Mouse (Mus musculus) ES-Bruce4 (cell line): ENCODE measurements around the gene Fbln2.

Experiments used
- CTCF ChIP-seq: IDR thresholded peaks from one replicate; pipeline ENCODE4 v1.8.1; 2011; ENCODE audit warnings: low read depth, low read length
- EP300 ChIP-seq: IDR thresholded peaks from 2 replicates; pipeline ENCODE4 v1.6.1; 2011; ENCODE audit warnings: low read depth, low read length; ENCODE audit not compliant: insufficient read depth
- POLR2A ChIP-seq: IDR thresholded peaks from one replicate; pipeline ENCODE4 v1.8.1; 2011; ENCODE audit warnings: low read length; ENCODE audit not compliant: insufficient read depth

- TF ChIP-seq POLR2A (no peak), CTCF (no peak), EP300 (no peak)
Measured at GRCm38 (mm10) chr6:91184776-91185175, 27.5 kb upstream of the Fbln2 start.
